Mouse (Mus musculus) heart, postnatal 0 days (tissue): ENCODE measurements around the gene Macf1. TPM values are rescaled to one million over a fixed set of nuclear protein-coding genes. Genes with fewer than 3 reads are reported as not detected.
A peak's percentile ranks its signal among the peaks of the same experiment; 100 is the strongest.

Experiments used
- ATAC-seq: fragments of 200-750 bp; cut with Nextera tagmentation; 2 replicates; pipeline ENCODE4 v1.8.0; 2017; ENCODE audit warnings: low read depth, moderate number of reproducible peaks, moderate library complexity; ENCODE audit not compliant: insufficient read depth
- DNase-seq: peaks from one replicate; pipeline ENCODE4 v3.0.0-alpha.2; 2016; ENCODE audit warnings: low spot score
- H3K27ac ChIP-seq: fragments of 300-500 bp; sonication (generic); 2 replicates; pipeline ENCODE4 v1.5.1; 2014; ENCODE audit warnings: low read depth, mild to moderate bottlenecking
- H3K27me3 ChIP-seq: fragments of 300-500 bp; sonication (generic); 2 replicates; pipeline ENCODE4 v1.6.1; 2014; ENCODE audit warnings: low read length, mixed read lengths; ENCODE audit not compliant: control insufficient read depth, insufficient read depth
- H3K36me3 ChIP-seq: fragments of 300-500 bp; sonication (generic); replicated peaks from 2 replicates; pipeline ENCODE4 v1.6.1; 2014; ENCODE audit warnings: low read length, mixed read lengths; ENCODE audit not compliant: control insufficient read depth, insufficient read depth
- H3K4me1 ChIP-seq: fragments of 300-500 bp; sonication (generic); 2 replicates; pipeline ENCODE4 v1.6.1; 2014; ENCODE audit warnings: antibody characterized with exemption; ENCODE audit not compliant: control insufficient read depth, insufficient read depth
- H3K4me2 ChIP-seq: fragments of 300-500 bp; sonication (generic); 2 replicates; pipeline ENCODE4 v1.6.1; 2014; ENCODE audit warnings: low read depth, mild to moderate bottlenecking, low read length, moderate library complexity
- H3K4me3 ChIP-seq: fragments of 300-500 bp; sonication (generic); 2 replicates; pipeline ENCODE4 v1.5.1; 2014; ENCODE audit warnings: low read depth, low read length
- H3K9ac ChIP-seq: fragments of 300-500 bp; sonication (generic); replicated peaks from 2 replicates; pipeline ENCODE4 v1.6.1; 2014; ENCODE audit warnings: low read depth, low read length, mixed read lengths
- H3K9me3 ChIP-seq: fragments of 300-500 bp; sonication (generic); replicated peaks from 2 replicates; pipeline ENCODE4 v1.6.1; 2016; ENCODE audit warnings: low read length; ENCODE audit not compliant: control insufficient read depth
- CTCF ChIP-seq: IDR thresholded peaks from 2 replicates; pipeline ENCODE4 v1.5.1; 2016; ENCODE audit warnings: antibody characterized with exemption, control low read depth, low read depth
- EP300 ChIP-seq: IDR thresholded peaks from 2 replicates; pipeline ENCODE4 v1.6.1; 2016; ENCODE audit warnings: antibody characterized with exemption, low read depth
- WGBS: fragments of 180-500 bp; shearing (Covaris S2); extraction: QIAGEN DNeasy Blood & Tissue Kit; methylation state at CpG from one replicate; pipeline ENCODE4 v1.1.7; 2014; 5-methylcytosine and 5-hydroxymethylcytosine counted together
- polyA plus RNA-seq: library from polyadenylated mRNA; unstranded; fragments of >200 nt; fragmentation: Nextera tagmentation; extraction: Ambion mirVana; gene quantifications from 2 replicates; pipeline ENCODE4 v1.2.1, GENCODE M21; 2015
- total RNA-seq: library from RNA; depleted of rRNA; stranded (reverse); fragments of >200 nt; gene quantifications from 2 replicates; pipeline ENCODE4 v1.2.3, GENCODE M21; 2014; ENCODE audit warnings: low replicate concordance

The Macf1 gene
- total and polyA plus RNA-seq, 2 experiments from 2014 or later: 41.4 to 236 TPM

GRCm38 (mm10) chr4:123426429-123427080 is 257.6 kb downstream of the Macf1 start:
- Histone ChIP-seq H3K27ac (peak overlapping the region; percentile 90), H3K9ac (no peak overlapping the region)
- WGBS: 58% methylated on average over 10 of the region's 10 CpGs

GRCm38 (mm10) chr4:123425672-123426272 is 258.4 kb downstream of the Macf1 start:
- Histone ChIP-seq H3K4me2 (peak overlapping the region; percentile 35), H3K27ac (peak overlapping the region; percentile 90), H3K9ac (no peak overlapping the region), H3K36me3 (peaks cover 7% of the 10 kb centered on the region), H3K4me3 (no peak overlapping the region), H3K4me1 (peaks cover 70% of the 10 kb centered on the region), H3K27me3 (no peaks in the 10 kb centered on the region), H3K9me3 (no peaks in the 10 kb centered on the region)
- ATAC-seq (peak; percentile 88), DNase-seq (peak; percentile 95)
- 10% methylated on average over 1 of the region's 1 CpGs for WGBS
- TF ChIP-seq CTCF (no peak), EP300 (no peak)

More at GRCm38 (mm10) chr4:123426429-123427080, 257.6 kb downstream of the Macf1 start:
- Histone ChIP-seq H3K9me3 (no peaks in the 10 kb centered on the region), H3K27me3 (no peaks in the 10 kb centered on the region), H3K36me3 (peaks cover 14% of the 10 kb centered on the region), H3K4me3 (no peak overlapping the region), H3K4me1 (peaks cover 70% of the 10 kb centered on the region), H3K4me2 (no peak overlapping the region)
- TF ChIP-seq EP300 (no peak), CTCF (no peak)
- DNase-seq (no peak), ATAC-seq (no peak)

- H3K27ac ChIP-seq: peak overlapping the region; percentile 76
- ATAC-seq (no peak), DNase-seq (no peak)
- TF ChIP-seq EP300: no peak
- TF ChIP-seq CTCF: no peak
- H3K4me1 ChIP-seq: peaks cover 69% of the 10 kb centered on the region
- no peaks in the 10 kb centered on the region for H3K9me3 ChIP-seq
- no peak overlapping the region for H3K4me3 ChIP-seq
- no peak overlapping the region for H3K9ac ChIP-seq
- no peak overlapping the region for H3K4me2 ChIP-seq
- H3K27me3 ChIP-seq: no peaks in the 10 kb centered on the region
- H3K36me3 ChIP-seq: no peaks in the 10 kb centered on the region
- 59% methylated on average over 2 of the region's 2 CpGs for WGBS
Measured at GRCm38 (mm10) chr4:123424050-123424449, 260.1 kb downstream of the Macf1 start.

GRCm38 (mm10) chr4:123422828-123423227 is 261.3 kb downstream of the Macf1 start:
- WGBS: 18% methylated on average over 6 of the region's 6 CpGs
- H3K9me3 ChIP-seq: no peaks in the 10 kb centered on the region
- H3K4me2 ChIP-seq: no peak overlapping the region
- peak overlapping the region; percentile 76 for H3K27ac ChIP-seq
- no peaks in the 10 kb centered on the region for H3K27me3 ChIP-seq
- peak; percentile 63 for DNase-seq
- H3K4me1 ChIP-seq: peaks cover 56% of the 10 kb centered on the region
- no peak overlapping the region for H3K4me3 ChIP-seq
- peak; percentile 62 for ATAC-seq
- no peak overlapping the region for H3K9ac ChIP-seq
- H3K36me3 ChIP-seq: no peaks in the 10 kb centered on the region
- TF ChIP-seq EP300 (no peak), CTCF (no peak)

GRCm38 (mm10) chr4:123418032-123418431 is 266.1 kb downstream of the Macf1 start:
- H3K36me3 ChIP-seq: no peaks in the 10 kb centered on the region
- ATAC-seq (no peak), DNase-seq (no peak)
- no peak overlapping the region for H3K9ac ChIP-seq
- no peak overlapping the region for H3K4me2 ChIP-seq
- H3K27ac ChIP-seq: no peak overlapping the region
- H3K9me3 ChIP-seq: no peaks in the 10 kb centered on the region
- H3K4me1 ChIP-seq: peaks cover 38% of the 10 kb centered on the region
- no peaks in the 10 kb centered on the region for H3K27me3 ChIP-seq
- no peak overlapping the region for H3K4me3 ChIP-seq
- no peak for TF ChIP-seq EP300
- TF ChIP-seq CTCF: no peak
- WGBS: 59% methylated on average over 3 of the region's 3 CpGs

- Histone ChIP-seq H3K4me3 (no peak overlapping the region), H3K4me1 (peaks cover 38% of the 10 kb centered on the region), H3K27me3 (no peaks in the 10 kb centered on the region), H3K9me3 (no peaks in the 10 kb centered on the region), H3K9ac (no peak overlapping the region), H3K27ac (peak overlapping the region; percentile 64; the same call in 1 of the 2 replicates), H3K36me3 (no peaks in the 10 kb centered on the region), H3K4me2 (no peak overlapping the region)
- WGBS: 85% methylated on average over 1 of the region's 3 CpGs
- no peak for ATAC-seq
- TF ChIP-seq EP300: no peak
- no peak for TF ChIP-seq CTCF
- DNase-seq: no peak
Measured at GRCm38 (mm10) chr4:123417478-123417877, 266.7 kb downstream of the Macf1 start.
